9 mouse cellular contexts compared by ENCODE assay signal in the genomic region with DNA sequence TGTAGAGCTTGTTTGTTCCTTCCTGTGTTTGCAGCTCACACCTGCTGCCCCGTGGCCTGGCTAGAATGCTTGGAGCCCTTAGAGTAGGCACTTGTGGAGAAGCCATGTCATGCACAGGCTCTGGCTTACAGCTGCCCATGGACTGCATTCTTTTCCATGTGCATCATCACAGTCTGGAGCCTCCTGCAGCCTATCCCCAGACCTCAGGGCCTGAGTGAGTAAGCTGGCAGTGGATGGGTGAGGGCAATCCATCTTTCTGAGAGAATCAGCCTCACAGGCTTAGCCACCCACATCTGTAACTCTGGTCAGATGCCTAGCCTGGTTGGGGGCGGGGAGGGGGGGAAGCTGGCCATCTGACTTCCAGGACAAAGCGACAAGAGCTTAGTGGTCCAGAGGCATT. TPM values are rescaled to one million over a fixed set of nuclear protein-coding genes. Genes with fewer than 3 reads are reported as not detected.
A peak's percentile ranks its signal among the peaks of the same experiment; 100 is the strongest.
DNase-seq lines count a peak whose midpoint lies in the region; ATAC-seq lines count a peak whose summit lies in the region.
"Had no signal": no experiment of that assay in that cellular context is flagged by ENCODE, and none has a peak within 500 bp of the region (broad histone marks: within the 10 kb centered on the region; RNA-seq: fewer than 3 reads in every experiment).

No protein-coding gene starts in this region.

- peak; percentile 54; the same call in 1 of the 2 replicates for ATAC-seq in kidney, embryonic 16.5 days (ENCODE audit: low FRiP score, low TSS enrichment)
- peak; percentile 50; the same call in 1 of the 2 replicates for ATAC-seq in intestine, embryonic 15.5 days

- DNase-seq in adrenal gland, adult (ENCODE audit: inconsistent age in 2 of 2, low spot score in 1 of 2) = peak; percentile 76 to 83
- DNase-seq in adrenal gland, postnatal 4 days (ENCODE audit: low spot score in 2 of 2) = no peak
- DNase-seq in kidney, postnatal 36 days = no peak
- peak; percentile 55 for DNase-seq in lung, postnatal 36 days
- DNase-seq in urinary bladder, adult 2 months (ENCODE audit: low spot score) = no peak
- DNase-seq in layer of hippocampus, postnatal 14 days (ENCODE audit: low spot score in 2 of 2) = no peak
- DNase-seq: kidney, adult 8-10 months had no signal

- no peaks in the 10 kb centered on the region for H3K4me1 ChIP-seq in kidney, embryonic 16.5 days (ENCODE audit: insufficient read depth, low read length)
- no peaks in the 10 kb centered on the region for H3K4me1 ChIP-seq in intestine, embryonic 15.5 days (replicated peaks)

- no peaks in the 10 kb centered on the region for H3K36me3 ChIP-seq in kidney, embryonic 16.5 days (ENCODE audit: insufficient read depth, low read length)
- H3K36me3 ChIP-seq in intestine, embryonic 15.5 days = no peaks in the 10 kb centered on the region

- WGBS in kidney, embryonic 16.5 days = 77% methylated on average over 3 of the region's 3 CpGs
- 54% methylated on average over 3 of the region's 3 CpGs for WGBS in intestine, embryonic 15.5 days

- H3K27ac ChIP-seq in kidney, embryonic 16.5 days (ENCODE audit: low read length) = no peak overlapping the region
- no peak overlapping the region for H3K27ac ChIP-seq in intestine, embryonic 15.5 days

- H3K9ac ChIP-seq in kidney, embryonic 16.5 days (replicated peaks; ENCODE audit: low read length) = no peak overlapping the region
- no peak overlapping the region for H3K9ac ChIP-seq in intestine, embryonic 15.5 days

- H3K4me2 ChIP-seq in kidney, embryonic 16.5 days (replicated peaks; ENCODE audit: low read depth, low read length) = no peak overlapping the region
- H3K4me2 ChIP-seq in intestine, embryonic 15.5 days (replicated peaks) = no peak overlapping the region

- H3K27me3 ChIP-seq in kidney, embryonic 16.5 days (ENCODE audit: insufficient read depth, low read length) = no peaks in the 10 kb centered on the region
- no peaks in the 10 kb centered on the region for H3K27me3 ChIP-seq in intestine, embryonic 15.5 days (replicated peaks)

- no peak overlapping the region for H3K4me3 ChIP-seq in kidney, embryonic 16.5 days (ENCODE audit: low read length)
- no peak overlapping the region for H3K4me3 ChIP-seq in intestine, embryonic 15.5 days (replicated peaks)

- no peaks in the 10 kb centered on the region for H3K9me3 ChIP-seq in kidney, embryonic 16.5 days (ENCODE audit: low read length)
- H3K9me3 ChIP-seq in intestine, embryonic 15.5 days = no peaks in the 10 kb centered on the region

RNA-seq across cellular contexts. Expression of gene Arfgap2, which starts 34.4 kb away (rescaled TPM):
- 100 to 1,000 TPM; 112 to 119 TPM for total RNA-seq in adrenal gland, postnatal 4 days (2021)
- polyA plus RNA-seq in kidney, embryonic 16.5 days (2015; fragmentation: Nextera tagmentation; extraction: Ambion mirVana) = 92.9 and 96.5 TPM in 2 replicates
- 72.0 and 75.6 TPM in 2 replicates for polyA plus RNA-seq in intestine, embryonic 15.5 days (2015; fragmentation: Nextera tagmentation; extraction: Ambion mirVana)
- 30.7 and 41.6 TPM in 2 replicates for polyA plus RNA-seq in urinary bladder, adult 2 months (2012; rRNA removed)
- total RNA-seq in layer of hippocampus, postnatal 14 days (2021) = 10 to 100 TPM; 63.9 to 65.1 TPM

RNA-seq across cellular contexts. Expression of gene Pacsin3, which starts 43.4 kb away (rescaled TPM):
- total RNA-seq in adrenal gland, postnatal 4 days (2021) = 100 to 1,000 TPM; 111 to 112 TPM
- 47.7 and 49.6 TPM in 2 replicates for polyA plus RNA-seq in kidney, embryonic 16.5 days (2015; fragmentation: Nextera tagmentation; extraction: Ambion mirVana)
- polyA plus RNA-seq in intestine, embryonic 15.5 days (2015; fragmentation: Nextera tagmentation; extraction: Ambion mirVana) = 21.3 and 22.3 TPM in 2 replicates
- polyA plus RNA-seq in urinary bladder, adult 2 months (2012; rRNA removed) = 43.3 and 46.7 TPM in 2 replicates
- total RNA-seq in layer of hippocampus, postnatal 14 days (2021) = 10 to 100 TPM; 23.2 to 25.5 TPM

Comparison
In these comparisons a context has a peak if more than half of its experiments do, and no peak if none do; other contexts are left out.
1. DNase-seq: peak in adrenal gland, adult (2 of 2) and lung, postnatal 36 days (single experiment); none in adrenal gland, postnatal 4 days (0 of 2), kidney, postnatal 36 days (0 of 2), urinary bladder, adult 2 months (single experiment) and layer of hippocampus, postnatal 14 days (0 of 2).